Mouse (Mus musculus): Measurements from ENCODE around the gene Mterf2. TPM values are rescaled to one million over a fixed set of nuclear protein-coding genes. Genes with fewer than 3 reads are reported as not detected.
A peak's percentile ranks its signal among the peaks of the same experiment; 100 is the strongest.

Mterf2 gene
- 22.7 and 23.5 TPM in 2 replicates for polyA plus RNA-seq (2015; fragmentation: Nextera tagmentation; extraction: Ambion mirVana)

DNA sequence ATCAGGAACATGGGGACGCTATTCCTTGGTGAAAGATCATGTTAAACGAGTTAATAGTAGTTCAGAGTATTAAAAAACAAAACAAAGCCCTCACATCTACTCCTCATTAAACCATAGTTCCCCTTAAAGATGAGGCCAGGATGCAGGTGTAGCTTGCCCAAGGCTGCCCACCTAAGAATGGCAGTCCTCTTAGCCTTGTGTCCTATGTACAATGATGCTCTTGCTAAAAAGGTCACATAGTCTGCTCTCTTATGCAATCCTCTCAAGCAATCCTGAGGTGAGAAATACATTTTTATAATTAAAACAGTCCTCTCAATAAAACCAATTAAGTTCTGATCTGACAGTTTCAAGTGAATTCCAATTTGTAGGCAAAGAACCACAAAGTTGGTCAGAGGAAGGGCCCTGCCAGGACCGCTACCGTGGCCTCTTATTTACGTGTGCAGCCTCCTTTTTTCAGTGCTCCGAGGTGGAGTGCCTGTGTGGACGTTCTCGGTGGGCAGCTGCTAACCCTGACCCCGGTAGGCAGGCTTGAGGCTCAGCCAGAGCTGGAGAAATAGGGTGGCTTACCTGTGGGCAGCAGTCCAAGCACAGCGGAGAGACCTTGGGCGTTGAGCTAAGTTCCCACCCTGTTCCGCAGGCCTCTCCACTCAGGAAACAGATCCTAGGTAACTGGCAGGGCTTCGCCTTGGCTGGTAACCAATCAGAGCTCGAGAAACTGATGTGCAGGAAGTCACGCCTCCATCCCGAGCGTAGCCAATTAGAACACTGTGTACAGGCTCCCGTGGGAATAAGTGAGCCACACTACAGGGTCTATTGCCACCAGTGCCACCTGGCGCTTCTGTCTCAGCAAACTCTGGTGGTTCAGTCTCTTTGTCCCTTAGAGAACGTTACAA, at the start of gene Mterf2:
Gene Mterf2, minus strand, starts transcription at position 633 of the 893 bp plus-strand sequence.
- Histone ChIP-seq H3K4me1 (peaks cover 13% of the 10 kb centered on the region), H3K4me3 (peak within 1 kb of the TSS; percentile 68), H3K9me3 (no peaks in the 10 kb centered on the region), H3K9ac (peak within 1 kb of the TSS; percentile 79), H3K27me3 (no peaks in the 10 kb centered on the region), H3K36me3 (peaks cover 25% of the 10 kb centered on the region), H3K4me2 (peak within 1 kb of the TSS; percentile 70), H3K27ac (peak within 1 kb of the TSS; percentile 60)
- 6% methylated on average over 20 of the region's 20 CpGs for WGBS
- ATAC-seq (ENCODE audit: insufficient number of reproducible peaks, insufficient read depth, low FRiP score, low TSS enrichment, low read depth), result peak; percentile 98

DNA sequence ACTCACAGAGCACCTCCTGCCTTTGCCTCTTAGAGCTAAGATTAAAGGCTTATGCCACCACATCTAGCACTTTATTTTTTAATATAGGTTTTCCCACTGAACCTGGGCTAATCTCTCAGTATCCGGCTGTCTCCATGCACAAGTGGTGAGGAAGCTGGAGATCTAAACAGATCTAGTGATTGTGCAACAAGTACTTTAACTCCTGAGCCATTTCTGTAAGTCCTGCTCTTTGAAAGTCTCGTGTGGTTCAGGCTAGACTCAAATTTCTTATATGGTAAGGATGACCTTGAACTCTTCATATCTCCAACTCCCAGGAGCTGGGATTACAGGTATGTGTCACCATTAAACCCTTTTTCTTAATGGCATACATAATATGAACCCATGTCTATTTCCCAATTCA, 48.8 kb upstream of the Mterf2 start:
- WGBS, result 70% methylated on average over 2 of the region's 2 CpGs
- Histone ChIP-seq H3K4me1 (no peaks in the 10 kb centered on the region), H3K4me3 (no peak overlapping the region), H3K27ac (no peak overlapping the region), H3K9ac (no peak overlapping the region), H3K4me2 (no peak overlapping the region), H3K27me3 (no peaks in the 10 kb centered on the region), H3K36me3 (no peaks in the 10 kb centered on the region), H3K9me3 (no peaks in the 10 kb centered on the region)
- ATAC-seq (ENCODE audit: insufficient number of reproducible peaks, insufficient read depth, low FRiP score, low TSS enrichment, low read depth), result no peak

DNA sequence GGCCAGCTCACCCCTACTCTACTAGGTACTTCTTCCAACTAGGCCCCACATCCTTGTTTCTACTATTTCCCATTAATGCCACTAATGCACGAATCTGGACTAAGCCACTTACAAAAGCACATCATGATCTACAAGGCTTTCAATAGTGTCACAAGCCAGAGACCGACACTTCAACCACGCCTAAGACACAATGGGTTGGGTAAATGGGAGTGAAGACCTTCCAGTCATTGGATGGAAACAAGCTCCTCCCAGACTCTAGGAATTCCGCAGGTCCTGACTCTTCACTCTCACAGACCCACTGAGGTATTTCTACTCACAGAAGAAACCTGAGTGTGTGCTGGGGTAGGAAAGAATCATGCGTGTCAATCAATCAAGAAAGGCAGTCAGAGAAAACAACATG, 37.5 kb upstream of the Mterf2 start:
- Histone ChIP-seq H3K27me3 (no peaks in the 10 kb centered on the region), H3K4me2 (no peak overlapping the region), H3K36me3 (no peaks in the 10 kb centered on the region), H3K4me3 (no peak overlapping the region), H3K27ac (no peak overlapping the region), H3K9ac (no peak overlapping the region), H3K4me1 (no peaks in the 10 kb centered on the region), H3K9me3 (no peaks in the 10 kb centered on the region)
- ATAC-seq (ENCODE audit: insufficient number of reproducible peaks, insufficient read depth, low FRiP score, low TSS enrichment, low read depth), result no peak
- 83% methylated on average over 5 of the region's 5 CpGs for WGBS

DNA sequence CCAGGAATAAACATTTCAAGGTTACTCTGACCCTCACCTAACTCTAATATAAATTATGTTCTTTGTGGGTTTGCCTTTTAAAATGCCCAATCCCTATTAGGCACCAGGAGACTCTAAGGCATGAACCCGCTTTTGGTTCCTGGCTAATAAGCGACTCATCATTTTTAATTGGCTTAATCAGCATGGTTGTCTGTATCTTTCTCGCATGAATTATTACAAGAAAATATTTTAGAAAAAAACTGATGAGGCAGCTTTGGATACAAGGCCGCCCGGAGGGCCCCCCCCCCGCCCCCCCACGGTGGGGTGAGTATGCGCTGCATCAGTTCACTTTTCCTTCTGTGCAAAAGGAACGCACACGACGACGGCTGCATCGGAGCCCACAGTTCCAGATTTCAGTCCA, 37.0 kb upstream of the Mterf2 start:
- 87% methylated on average over 13 of the region's 13 CpGs for WGBS
- no peak for ATAC-seq (ENCODE audit: insufficient number of reproducible peaks, insufficient read depth, low FRiP score, low TSS enrichment, low read depth)

DNA sequence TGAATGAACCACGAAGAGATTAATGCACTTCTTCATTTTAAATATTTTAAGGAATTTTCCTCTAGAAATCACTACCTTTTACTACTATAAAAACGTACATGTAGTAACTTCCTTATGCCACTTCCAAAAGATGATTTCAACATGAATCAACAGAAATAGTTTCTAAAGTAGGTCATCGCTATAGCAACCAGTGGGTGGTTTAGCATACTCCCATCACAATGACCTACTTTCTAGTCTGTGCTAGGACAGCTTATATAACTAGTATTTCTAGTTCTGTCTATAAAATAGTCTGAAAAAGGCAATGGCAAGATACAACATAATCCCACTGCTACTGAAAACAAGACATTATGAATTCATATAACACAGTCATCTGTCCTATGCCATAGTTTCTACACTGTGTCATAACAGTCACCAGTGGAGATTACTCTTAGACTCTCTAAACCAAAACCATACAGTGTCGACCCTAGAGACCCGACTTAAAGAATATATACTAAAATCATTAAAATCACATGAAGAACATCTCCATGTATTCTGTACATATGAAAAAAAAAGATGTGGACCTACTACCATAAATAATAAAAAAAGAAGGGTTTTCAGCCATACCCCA, 34.0 kb upstream of the Mterf2 start:
- H3K9ac ChIP-seq, result no peak overlapping the region
- no peak for ATAC-seq (ENCODE audit: insufficient number of reproducible peaks, insufficient read depth, low FRiP score, low TSS enrichment, low read depth)
- WGBS, result 75% methylated on average over 5 of the region's 5 CpGs
- H3K4me2 ChIP-seq, result no peak overlapping the region
- H3K4me3 ChIP-seq, result no peak overlapping the region
- H3K4me1 ChIP-seq, result no peaks in the 10 kb centered on the region
- H3K27ac ChIP-seq, result no peak overlapping the region
- H3K27me3 ChIP-seq, result no peaks in the 10 kb centered on the region
- no peaks in the 10 kb centered on the region for H3K9me3 ChIP-seq
- no peaks in the 10 kb centered on the region for H3K36me3 ChIP-seq

More for the DNA sequence above, 37.0 kb upstream of the Mterf2 start:
- H3K27me3 ChIP-seq, result no peaks in the 10 kb centered on the region
- no peak overlapping the region for H3K9ac ChIP-seq
- H3K4me3 ChIP-seq, result no peak overlapping the region
- H3K4me1 ChIP-seq, result no peaks in the 10 kb centered on the region
- H3K36me3 ChIP-seq, result no peaks in the 10 kb centered on the region
- no peak overlapping the region for H3K4me2 ChIP-seq
- no peaks in the 10 kb centered on the region for H3K9me3 ChIP-seq
- no peak overlapping the region for H3K27ac ChIP-seq

DNA sequence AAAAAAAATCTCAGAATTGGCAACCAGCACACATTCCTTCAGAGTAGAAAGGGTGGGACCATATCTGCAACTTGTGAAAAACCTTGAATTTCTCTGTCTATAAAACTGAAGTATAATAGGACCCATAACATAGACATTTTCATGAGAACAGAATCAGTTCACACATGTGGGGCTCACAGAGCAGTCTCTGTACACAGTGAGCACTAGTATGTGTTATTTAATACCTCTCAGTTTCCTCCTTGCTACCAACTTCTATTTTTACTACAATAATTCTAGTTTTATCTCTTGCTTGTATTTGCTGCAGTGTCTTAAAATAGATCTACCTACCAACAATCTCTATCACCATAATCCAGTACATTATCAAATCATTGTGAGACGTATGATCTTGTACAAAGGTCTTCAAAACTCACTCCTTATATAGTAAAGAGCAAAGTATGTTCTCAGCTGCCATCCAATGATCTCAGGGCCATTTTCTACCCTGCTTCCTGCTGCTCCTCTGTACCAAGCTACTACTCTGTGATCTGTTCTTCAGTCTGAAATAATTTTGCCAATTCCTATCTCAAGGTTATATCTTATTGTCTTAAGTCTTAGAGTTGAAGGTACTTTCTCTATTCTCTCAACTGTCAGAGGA, 32.3 kb upstream of the Mterf2 start:
- no peaks in the 10 kb centered on the region for H3K36me3 ChIP-seq
- H3K4me3 ChIP-seq, result no peak overlapping the region
- H3K4me1 ChIP-seq, result no peaks in the 10 kb centered on the region
- no peak overlapping the region for H3K27ac ChIP-seq
- H3K9me3 ChIP-seq, result no peaks in the 10 kb centered on the region
- H3K9ac ChIP-seq, result no peak overlapping the region
- no peak for ATAC-seq (ENCODE audit: insufficient number of reproducible peaks, insufficient read depth, low FRiP score, low TSS enrichment, low read depth)
- H3K27me3 ChIP-seq, result no peaks in the 10 kb centered on the region
- no peak overlapping the region for H3K4me2 ChIP-seq
- 79% methylated on average over 1 of the region's 1 CpGs for WGBS

DNA sequence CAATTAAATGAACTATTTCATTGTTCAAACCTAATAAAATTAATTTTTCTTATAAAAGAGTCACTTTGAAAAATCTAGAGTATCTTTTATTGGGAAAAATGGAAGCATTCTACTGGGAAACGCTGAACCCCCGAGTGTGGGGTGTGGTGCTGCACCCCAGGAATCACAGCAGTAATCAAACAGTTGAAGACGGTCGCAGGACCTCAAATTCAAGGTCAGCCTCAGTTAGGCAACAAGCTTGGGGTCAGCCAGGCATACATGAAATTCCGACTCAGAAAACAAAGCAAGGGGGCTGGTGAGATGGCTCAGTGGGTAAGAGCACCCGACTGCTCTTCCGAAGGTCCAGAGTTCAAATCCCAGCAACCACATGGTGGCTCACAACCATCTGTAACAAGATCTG, 29.6 kb upstream of the Mterf2 start:
- Histone ChIP-seq H3K4me1 (no peaks in the 10 kb centered on the region), H3K9me3 (no peaks in the 10 kb centered on the region), H3K36me3 (no peaks in the 10 kb centered on the region), H3K27me3 (no peaks in the 10 kb centered on the region), H3K27ac (no peak overlapping the region), H3K9ac (no peak overlapping the region), H3K4me2 (no peak overlapping the region), H3K4me3 (no peak overlapping the region)
- ATAC-seq (ENCODE audit: insufficient number of reproducible peaks, insufficient read depth, low FRiP score, low TSS enrichment, low read depth), result no peak
- WGBS, result 94% methylated on average over 7 of the region's 7 CpGs

DNA sequence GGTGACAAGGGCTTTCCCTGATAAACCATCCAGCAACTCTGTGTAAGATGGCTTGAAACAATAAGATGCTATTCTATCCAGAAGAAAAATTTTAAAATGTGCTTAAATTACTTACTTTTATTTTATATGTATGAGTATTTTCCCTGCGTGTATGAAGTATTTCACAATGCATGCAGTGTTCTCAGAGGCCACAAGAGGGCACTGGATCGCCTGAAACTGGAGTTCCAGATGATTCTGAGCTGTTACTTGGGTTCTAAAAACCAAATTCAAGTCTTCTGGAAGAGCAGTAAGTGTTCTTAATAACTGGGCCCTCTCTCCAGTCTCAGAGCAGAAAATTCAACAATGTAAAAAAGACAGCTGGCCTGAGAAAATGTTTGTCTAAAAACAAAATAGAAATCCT, 26.4 kb upstream of the Mterf2 start:
- Histone ChIP-seq H3K4me1 (no peaks in the 10 kb centered on the region), H3K36me3 (peaks cover 3% of the 10 kb centered on the region; the same call in 1 of the 2 replicates), H3K27me3 (no peaks in the 10 kb centered on the region), H3K4me2 (no peak overlapping the region), H3K9ac (no peak overlapping the region), H3K4me3 (no peak overlapping the region), H3K9me3 (no peaks in the 10 kb centered on the region), H3K27ac (no peak overlapping the region)
- WGBS, result 8% methylated on average over 2 of the region's 2 CpGs
- no peak for ATAC-seq (ENCODE audit: insufficient number of reproducible peaks, insufficient read depth, low FRiP score, low TSS enrichment, low read depth)

DNA sequence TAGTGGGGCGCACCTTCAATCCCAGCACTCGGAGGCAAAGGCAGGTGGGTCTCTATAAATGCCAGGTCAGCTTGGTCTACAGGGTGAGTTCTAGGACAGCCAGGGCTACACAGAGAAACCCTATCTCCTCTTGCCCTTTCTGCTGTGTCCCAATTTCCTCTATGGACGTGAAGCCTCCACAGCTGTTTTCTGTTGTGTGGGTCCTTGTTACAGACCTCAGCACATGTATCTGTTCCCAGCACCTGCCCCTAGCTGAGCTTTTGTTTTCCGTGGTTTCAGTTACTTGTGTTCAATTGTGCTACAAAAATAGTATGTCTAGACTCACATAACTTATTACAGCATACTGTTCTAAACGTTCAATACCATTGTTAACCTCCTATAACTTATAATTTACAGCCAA, 21.4 kb upstream of the Mterf2 start:
- no peak for ATAC-seq (ENCODE audit: insufficient number of reproducible peaks, insufficient read depth, low FRiP score, low TSS enrichment, low read depth)
- no peaks in the 10 kb centered on the region for H3K4me1 ChIP-seq
- 79% methylated on average over 5 of the region's 5 CpGs for WGBS

DNA sequence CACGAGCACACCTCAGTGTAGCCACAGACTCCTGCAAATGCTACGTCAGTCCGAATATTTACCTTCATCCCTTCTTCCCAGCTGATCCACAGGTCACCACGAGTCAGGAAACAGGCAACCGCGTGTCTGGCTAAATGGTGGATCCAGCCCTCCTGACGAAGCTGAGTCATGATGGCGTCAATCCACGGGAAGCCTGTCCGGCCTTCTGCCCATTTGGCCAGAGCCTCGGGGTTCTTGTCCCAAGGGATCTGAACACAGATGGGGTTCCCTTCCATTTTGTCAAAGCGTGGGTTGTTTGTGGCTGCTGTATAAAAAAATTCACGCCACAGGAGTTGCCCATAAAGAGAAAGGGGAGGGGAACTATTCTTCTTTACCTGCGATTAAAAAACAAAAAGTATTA, 18.5 kb upstream of the Mterf2 start:
- 91% methylated on average over 14 of the region's 14 CpGs for WGBS
- Histone ChIP-seq H3K9ac (no peak overlapping the region), H3K4me2 (no peak overlapping the region), H3K4me1 (no peaks in the 10 kb centered on the region), H3K36me3 (peaks cover 39% of the 10 kb centered on the region), H3K4me3 (no peak overlapping the region), H3K27ac (no peak overlapping the region), H3K27me3 (no peaks in the 10 kb centered on the region), H3K9me3 (no peaks in the 10 kb centered on the region)
- no peak for ATAC-seq (ENCODE audit: insufficient number of reproducible peaks, insufficient read depth, low FRiP score, low TSS enrichment, low read depth)

More for the DNA sequence above, 21.4 kb upstream of the Mterf2 start:
- Histone ChIP-seq H3K4me2 (no peak overlapping the region), H3K4me3 (no peak overlapping the region), H3K9ac (no peak overlapping the region), H3K27ac (no peak overlapping the region), H3K36me3 (peaks cover 19% of the 10 kb centered on the region), H3K27me3 (no peaks in the 10 kb centered on the region), H3K9me3 (no peaks in the 10 kb centered on the region)

DNA sequence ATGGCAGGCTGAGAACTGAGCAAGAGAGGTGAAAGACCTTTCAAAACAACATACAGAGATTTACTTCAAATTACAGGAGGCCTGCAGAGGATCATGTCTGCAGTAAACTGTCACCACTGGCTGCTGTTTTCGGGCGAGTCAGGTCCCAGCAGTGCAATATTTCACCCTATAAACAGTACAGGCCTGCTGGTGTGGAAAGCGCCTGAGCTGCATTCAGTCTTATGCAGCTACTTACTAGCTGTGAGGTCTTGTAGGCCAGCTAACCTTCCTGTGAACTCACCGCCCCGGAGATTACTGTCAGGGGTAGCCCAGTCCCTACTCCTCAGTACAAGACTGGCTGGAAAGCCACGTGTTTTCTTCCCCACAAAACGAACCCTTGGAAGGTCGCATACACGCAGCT, 13.6 kb upstream of the Mterf2 start:
- Histone ChIP-seq H3K27ac (no peak overlapping the region), H3K9me3 (no peaks in the 10 kb centered on the region), H3K4me1 (no peaks in the 10 kb centered on the region), H3K9ac (no peak overlapping the region), H3K36me3 (peaks cover 40% of the 10 kb centered on the region), H3K27me3 (no peaks in the 10 kb centered on the region), H3K4me3 (no peak overlapping the region), H3K4me2 (no peak overlapping the region)
- ATAC-seq (ENCODE audit: insufficient number of reproducible peaks, insufficient read depth, low FRiP score, low TSS enrichment, low read depth), result no peak
- 80% methylated on average over 9 of the region's 9 CpGs for WGBS

DNA sequence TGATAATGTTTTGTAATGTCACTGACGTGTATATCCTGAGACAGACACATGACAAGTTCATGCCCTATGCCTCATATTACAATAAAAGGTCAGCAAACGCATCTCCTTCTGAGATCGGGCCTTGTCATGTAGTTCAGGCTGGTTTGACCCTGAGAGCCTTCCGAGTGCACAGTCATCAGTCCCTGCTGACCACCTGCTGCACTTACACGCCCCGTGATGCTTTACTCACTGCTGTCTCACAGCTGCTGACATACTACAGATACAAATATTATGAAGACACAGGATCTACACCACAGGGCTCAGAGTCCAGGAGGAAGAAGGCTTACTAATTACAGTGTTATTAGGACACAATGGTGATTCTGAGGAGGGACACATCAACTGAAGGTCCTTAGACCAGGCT, 8.7 kb upstream of the Mterf2 start:
- WGBS, result 88% methylated on average over 6 of the region's 6 CpGs
- H3K9ac ChIP-seq, result no peak overlapping the region
- no peak overlapping the region for H3K27ac ChIP-seq
- no peaks in the 10 kb centered on the region for H3K4me1 ChIP-seq
- H3K27me3 ChIP-seq, result no peaks in the 10 kb centered on the region
- H3K4me3 ChIP-seq, result no peak overlapping the region
- no peak for ATAC-seq (ENCODE audit: insufficient number of reproducible peaks, insufficient read depth, low FRiP score, low TSS enrichment, low read depth)
- H3K9me3 ChIP-seq, result no peaks in the 10 kb centered on the region
- H3K36me3 ChIP-seq, result peaks cover 29% of the 10 kb centered on the region
- H3K4me2 ChIP-seq, result no peak overlapping the region

Measured in embryonic facial prominence, embryonic 13.5 days (tissue).